Mouse (Mus musculus): ENCODE results near the gene Nyap1. TPM values are rescaled to one million over a fixed set of nuclear protein-coding genes. Genes with fewer than 3 reads are reported as not detected.

The Nyap1 gene
- polyA plus RNA-seq, 2 experiments, result 1.2 to 19.7 TPM

DNA sequence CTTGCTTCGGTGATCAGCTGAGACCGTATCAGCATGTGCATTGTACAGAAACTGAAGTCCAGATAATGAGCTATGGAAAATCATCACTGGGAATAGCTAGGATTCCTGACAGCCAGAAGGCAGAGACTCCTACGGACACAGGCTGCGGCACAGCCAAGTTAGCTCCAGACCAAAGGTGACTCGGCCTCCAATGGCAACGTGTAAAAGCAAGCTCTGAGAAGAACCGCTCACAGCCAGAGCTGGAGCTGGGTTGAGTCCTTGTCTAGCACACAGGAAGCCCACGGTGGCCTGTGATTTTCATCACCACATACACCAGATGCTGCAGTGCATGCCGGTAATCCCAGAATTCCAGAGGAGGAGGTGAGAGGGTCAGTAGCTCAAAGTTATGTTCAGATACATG, 50.9 kb downstream of the Nyap1 start:
- no peak for TF ChIP-seq POLR2A (IDR thresholded peaks at IDR 0.05; ENCODE audit: borderline replicate concordance, extremely low read depth, insufficient read depth, insufficient read length)
- no peaks in the 10 kb centered on the region for H3K4me1 ChIP-seq (ENCODE audit: control insufficient read depth, insufficient read depth, low read length)
- DNase-seq (ENCODE audit: low spot score), result no peak

DNA sequence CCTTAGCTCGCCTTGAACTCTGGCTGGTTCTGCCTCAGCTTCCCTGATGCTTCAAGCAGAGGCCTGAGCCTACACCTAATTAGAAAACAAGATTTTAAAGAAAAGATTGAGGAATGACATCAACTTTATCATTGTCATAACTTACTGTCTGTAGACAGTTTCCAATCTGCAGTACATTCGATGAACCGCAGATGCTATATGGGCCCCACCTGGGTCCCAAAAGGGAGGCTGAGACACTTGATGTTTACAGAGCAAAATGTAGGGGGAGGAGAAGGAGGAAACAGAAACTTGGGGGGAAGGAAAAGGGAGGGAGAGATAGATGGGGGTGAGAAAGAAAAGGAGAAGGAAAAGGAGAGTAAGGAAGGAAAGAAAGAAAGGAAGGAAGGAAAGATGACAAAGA, 51.4 kb downstream of the Nyap1 start:
- no peaks in the 10 kb centered on the region for H3K36me3 ChIP-seq (ENCODE audit: control insufficient read depth, insufficient read depth, low read length)
- no peak overlapping the region for H3K4me2 ChIP-seq (replicated peaks; ENCODE audit: low read depth, low read length, severe bottlenecking)
- no peak for DNase-seq (ENCODE audit: low spot score)
- 78% methylated on average over 3 of the region's 3 CpGs for WGBS
- H3K27me3 ChIP-seq (ENCODE audit: control insufficient read depth, insufficient read depth, low read length), result no peaks in the 10 kb centered on the region
- no peak for TF ChIP-seq POLR2A (IDR thresholded peaks at IDR 0.05; ENCODE audit: borderline replicate concordance, extremely low read depth, insufficient read depth, insufficient read length)
- H3K27ac ChIP-seq (replicated peaks; ENCODE audit: low read depth, low read length), result no peak overlapping the region
- H3K9me3 ChIP-seq (ENCODE audit: control insufficient read depth, low read length), result no peaks in the 10 kb centered on the region
- no peak overlapping the region for H3K4me3 ChIP-seq (replicated peaks; ENCODE audit: low read length)
- ATAC-seq (ENCODE audit: low FRiP score, low read depth), result no peak
- no peaks in the 10 kb centered on the region for H3K4me1 ChIP-seq (ENCODE audit: control insufficient read depth, insufficient read depth, low read length)
- no peak overlapping the region for H3K9ac ChIP-seq (ENCODE audit: low read depth, low read length, severe bottlenecking)

More for the DNA sequence above, 50.9 kb downstream of the Nyap1 start:
- Histone ChIP-seq H3K27me3 (ENCODE audit: control insufficient read depth, insufficient read depth, low read length) (no peaks in the 10 kb centered on the region), H3K4me3 (replicated peaks; ENCODE audit: low read length) (no peak overlapping the region), H3K9me3 (ENCODE audit: control insufficient read depth, low read length) (no peaks in the 10 kb centered on the region), H3K4me2 (replicated peaks; ENCODE audit: low read depth, low read length, severe bottlenecking) (no peak overlapping the region), H3K9ac (ENCODE audit: low read depth, low read length, severe bottlenecking) (no peak overlapping the region), H3K27ac (replicated peaks; ENCODE audit: low read depth, low read length) (no peak overlapping the region), H3K36me3 (ENCODE audit: control insufficient read depth, insufficient read depth, low read length) (no peaks in the 10 kb centered on the region)
- 60% methylated on average over 9 of the region's 9 CpGs for WGBS
- ATAC-seq (ENCODE audit: low FRiP score, low read depth), result no peak

DNA sequence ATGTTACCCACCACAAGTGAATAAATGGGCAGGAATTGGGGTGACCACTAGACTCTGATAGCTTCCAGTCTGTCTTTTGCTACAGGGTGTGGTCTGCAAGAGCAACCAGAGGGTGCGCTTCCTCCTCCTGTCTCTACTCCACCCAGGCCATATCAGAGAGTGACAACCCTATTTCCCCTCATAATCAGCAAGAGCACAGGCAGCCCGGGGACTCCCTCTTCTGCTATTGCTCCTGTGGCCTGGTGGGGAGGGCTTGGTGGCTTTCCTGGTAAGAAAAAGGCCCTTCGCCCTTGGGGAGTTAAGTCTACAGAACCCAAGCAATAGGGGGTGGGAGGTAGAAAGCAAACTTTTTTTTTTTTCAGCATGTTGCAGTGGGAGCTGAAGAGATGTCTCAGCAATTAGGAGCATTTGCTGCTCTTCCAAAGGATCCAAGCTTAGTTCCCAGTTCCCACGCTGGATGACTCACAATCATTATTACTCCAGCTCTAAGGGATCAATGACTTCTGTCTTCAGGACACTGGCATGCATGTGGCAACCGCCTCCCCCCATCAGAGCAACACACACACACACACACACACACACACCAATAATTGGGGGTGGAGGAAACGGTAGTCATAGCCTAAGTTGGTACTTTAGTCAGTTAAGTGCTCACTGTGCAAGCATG, 55.1 kb downstream of the Nyap1 start:
- H3K27me3 ChIP-seq (ENCODE audit: control insufficient read depth, insufficient read depth, low read length), result no peaks in the 10 kb centered on the region
- DNase-seq (ENCODE audit: low spot score), result no peak
- 79% methylated on average over 6 of the region's 6 CpGs for WGBS
- TF ChIP-seq POLR2A (IDR thresholded peaks at IDR 0.05; ENCODE audit: borderline replicate concordance, extremely low read depth, insufficient read depth, insufficient read length), result no peak
- ATAC-seq (ENCODE audit: low FRiP score, low read depth), result no peak
- no peaks in the 10 kb centered on the region for H3K36me3 ChIP-seq (ENCODE audit: control insufficient read depth, insufficient read depth, low read length)
- no peak overlapping the region for H3K4me2 ChIP-seq (replicated peaks; ENCODE audit: low read depth, low read length, severe bottlenecking)
- no peak overlapping the region for H3K4me3 ChIP-seq (replicated peaks; ENCODE audit: low read length)
- no peak overlapping the region for H3K27ac ChIP-seq (replicated peaks; ENCODE audit: low read depth, low read length)
- H3K9ac ChIP-seq (ENCODE audit: low read depth, low read length, severe bottlenecking), result no peak overlapping the region
- peaks cover 10% of the 10 kb centered on the region for H3K4me1 ChIP-seq (ENCODE audit: control insufficient read depth, insufficient read depth, low read length)
- no peaks in the 10 kb centered on the region for H3K9me3 ChIP-seq (ENCODE audit: control insufficient read depth, low read length)

DNA sequence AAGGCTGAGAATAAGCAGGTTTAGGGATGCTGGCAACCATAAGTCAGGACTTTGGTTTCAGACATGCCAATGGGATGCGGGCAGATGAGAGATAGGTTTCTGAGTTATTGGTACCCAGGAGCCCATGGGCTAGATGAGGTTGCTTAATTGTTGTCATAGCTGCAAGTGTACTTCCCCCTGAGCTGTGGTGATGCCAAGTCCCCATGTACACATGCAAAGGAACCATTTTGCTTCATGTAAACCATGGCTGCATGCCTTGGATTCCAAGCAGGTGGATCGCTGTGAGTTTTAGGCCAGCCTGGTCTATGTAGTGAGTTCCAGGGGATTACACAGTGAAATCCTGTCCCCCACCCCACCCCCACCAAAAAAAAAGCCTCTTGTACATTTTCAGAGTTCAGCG, 55.8 kb downstream of the Nyap1 start:
- H3K27me3 ChIP-seq (ENCODE audit: control insufficient read depth, insufficient read depth, low read length), result no peaks in the 10 kb centered on the region
- DNase-seq (ENCODE audit: low spot score) (no peak), ATAC-seq (ENCODE audit: low FRiP score, low read depth) (no peak)
- H3K9me3 ChIP-seq (ENCODE audit: control insufficient read depth, low read length), result no peaks in the 10 kb centered on the region
- peaks cover 10% of the 10 kb centered on the region for H3K4me1 ChIP-seq (ENCODE audit: control insufficient read depth, insufficient read depth, low read length)
- H3K36me3 ChIP-seq (ENCODE audit: control insufficient read depth, insufficient read depth, low read length), result no peaks in the 10 kb centered on the region
- H3K4me3 ChIP-seq (replicated peaks; ENCODE audit: low read length), result no peak overlapping the region
- TF ChIP-seq POLR2A (IDR thresholded peaks at IDR 0.05; ENCODE audit: borderline replicate concordance, extremely low read depth, insufficient read depth, insufficient read length), result no peak
- H3K27ac ChIP-seq (replicated peaks; ENCODE audit: low read depth, low read length), result no peak overlapping the region
- H3K9ac ChIP-seq (ENCODE audit: low read depth, low read length, severe bottlenecking), result no peak overlapping the region
- WGBS, result 88% methylated on average over 3 of the region's 3 CpGs
- H3K4me2 ChIP-seq (replicated peaks; ENCODE audit: low read depth, low read length, severe bottlenecking), result no peak overlapping the region

DNA sequence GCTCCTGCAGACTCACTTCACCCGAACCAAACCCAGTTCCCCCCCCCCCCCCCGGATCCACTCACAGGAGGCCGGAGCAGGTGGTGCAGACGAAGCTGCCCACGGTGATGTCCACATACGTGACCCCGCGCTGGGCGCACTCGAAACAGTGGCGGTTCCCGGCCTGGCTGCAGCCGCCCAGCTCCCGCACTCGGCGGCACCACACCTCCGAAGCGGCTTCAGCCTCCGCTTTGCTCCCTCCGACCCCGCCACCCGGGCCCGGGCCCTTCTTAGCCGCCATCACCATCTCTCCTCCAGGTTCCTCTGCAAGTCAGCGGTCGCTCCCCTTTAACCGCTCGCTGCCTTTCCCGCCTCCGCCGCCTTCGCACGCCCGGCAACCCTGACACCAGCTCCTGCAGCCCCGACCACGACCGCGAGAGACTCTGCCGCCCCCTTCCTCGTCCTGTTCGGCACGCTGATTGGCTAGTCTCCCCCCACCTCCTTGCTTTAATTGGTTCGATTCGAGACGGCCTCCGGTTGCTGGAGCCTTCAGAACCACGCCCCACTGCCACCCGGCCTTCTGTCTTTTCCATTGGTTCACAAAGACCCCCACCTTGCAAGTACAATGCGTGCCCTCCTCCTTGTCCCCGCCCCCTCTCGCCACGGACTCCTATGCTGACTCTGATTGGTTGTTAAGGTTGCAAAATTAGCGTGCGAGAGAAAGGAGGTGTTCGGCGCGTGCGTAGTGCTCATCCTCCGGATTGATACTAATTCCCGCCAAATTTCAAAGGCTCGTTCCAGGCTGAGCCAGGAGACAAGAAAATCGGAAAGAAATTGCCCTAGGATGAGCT, 56.9 kb downstream of the Nyap1 start, which contains the start of gene Agfg2:
TSS of gene Agfg2 (minus strand) at position 433 of the 830 bp plus-strand sequence.
- WGBS, result under 1% methylated on average over 54 of the region's 62 CpGs
- Histone ChIP-seq H3K4me3 (replicated peaks; ENCODE audit: low read length) (peak within 1 kb of the TSS; percentile 71), H3K27ac (replicated peaks; ENCODE audit: low read depth, low read length) (no peak within 1 kb of the TSS), H3K9me3 (ENCODE audit: control insufficient read depth, low read length) (no peaks in the 10 kb centered on the region), H3K9ac (ENCODE audit: low read depth, low read length, severe bottlenecking) (peak within 1 kb of the TSS; percentile 63), H3K36me3 (ENCODE audit: control insufficient read depth, insufficient read depth, low read length) (no peaks in the 10 kb centered on the region), H3K27me3 (ENCODE audit: control insufficient read depth, insufficient read depth, low read length) (no peaks in the 10 kb centered on the region), H3K4me1 (ENCODE audit: control insufficient read depth, insufficient read depth, low read length) (peaks cover 10% of the 10 kb centered on the region), H3K4me2 (replicated peaks; ENCODE audit: low read depth, low read length, severe bottlenecking) (peak within 1 kb of the TSS; percentile 96)
- peak; percentile 99 for DNase-seq (ENCODE audit: low spot score)
- peak; percentile 100 for ATAC-seq (ENCODE audit: low FRiP score, low read depth)
- 0 out of 2 replicates have a peak, but pooled peaks have one; percentile 67 for TF ChIP-seq POLR2A (IDR thresholded peaks at IDR 0.05; ENCODE audit: borderline replicate concordance, extremely low read depth, insufficient read depth, insufficient read length)
